Mouse (Mus musculus) right cerebral cortex, postnatal 36 days (tissue): ENCODE data around the gene Gm44805.

ENCODE experiments used
- DNase-seq, 2 experiments: peaks; one replicate each; pipeline ENCODE4 v3.0.0; 2022; ENCODE audit warnings: low spot score in 2 of 2, mixed read lengths in 1 of 2

Gene Gm44805

GRCm38 (mm10) chr7:19681202-19681694 lies at the start of gene Gm44805, which contains the start of gene Apoc4:
Gene Gm44805 (minus strand): TSS chr7:19681423.
Gene Apoc4 (minus strand): TSS chr7:19681479.
- DNase-seq = no peak

DNA sequence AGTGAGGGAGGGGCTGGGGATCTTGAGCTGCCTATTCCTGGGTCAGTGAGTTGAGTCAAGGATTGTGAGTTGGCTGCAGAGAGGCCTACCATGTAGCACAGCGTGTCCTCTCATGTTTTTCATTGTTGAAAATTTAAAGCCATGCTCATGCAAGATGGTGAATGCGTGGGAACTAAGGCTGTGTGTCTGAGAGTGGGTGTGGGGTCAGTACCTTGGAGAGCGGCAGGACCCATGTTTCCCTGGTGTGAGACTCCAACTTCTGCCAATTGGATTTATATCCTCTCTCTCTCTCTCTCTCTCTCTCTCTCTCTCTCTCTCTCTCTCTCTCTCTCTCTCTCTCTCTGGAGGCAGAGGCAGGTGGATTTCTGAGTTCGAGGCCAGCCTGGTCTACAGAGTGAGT lies 45.3 kb upstream of the Gm44805 start:
- DNase-seq = no peak

- DNase-seq = no peak
Observed at GRCm38 (mm10) chr7:19724167-19724566, 42.9 kb upstream of the Gm44805 start.

GRCm38 (mm10) chr7:19722754-19723195 lies 41.6 kb upstream of the Gm44805 start:
- DNase-seq = no peak

GRCm38 (mm10) chr7:19719200-19719599 lies 38.0 kb upstream of the Gm44805 start:
- no peak for DNase-seq

GRCm38 (mm10) chr7:19718297-19718952 lies 37.2 kb upstream of the Gm44805 start:
- no peak for DNase-seq

GRCm38 (mm10) chr7:19717346-19717745 lies 36.1 kb upstream of the Gm44805 start:
- DNase-seq = no peak

- no peak for DNase-seq
Observed at GRCm38 (mm10) chr7:19716822-19717221, 35.6 kb upstream of the Gm44805 start.

DNA sequence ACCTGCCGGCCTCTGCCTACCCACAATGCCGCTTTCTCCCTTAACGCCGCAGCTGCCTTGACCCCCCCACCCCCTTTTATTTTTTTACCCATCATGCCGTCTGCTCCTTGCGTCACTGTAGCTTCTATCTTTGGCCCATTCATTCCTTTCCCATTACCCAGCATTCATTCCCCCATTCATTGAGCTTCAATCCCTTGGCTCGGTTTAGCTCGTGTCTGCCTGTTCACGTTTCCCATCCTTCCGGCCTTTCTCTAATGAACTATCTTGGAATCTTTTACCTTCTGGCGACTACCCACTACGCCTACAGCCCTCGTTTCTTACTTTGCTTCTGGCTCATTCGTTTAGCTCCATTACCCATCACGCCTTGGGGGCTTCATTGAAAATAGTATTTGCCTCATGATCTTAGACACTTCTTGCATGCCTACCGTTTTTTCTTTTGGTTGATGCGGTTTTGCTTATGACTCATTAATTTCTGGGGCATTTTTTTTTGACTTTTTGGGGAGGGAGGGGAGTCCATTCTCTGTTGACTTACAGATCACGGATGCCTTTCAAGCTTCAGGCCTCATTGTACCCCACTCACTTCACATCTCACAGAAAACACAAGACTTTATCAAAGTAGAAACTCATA lies 34.9 kb upstream of the Gm44805 start:
- DNase-seq = no peak

DNA sequence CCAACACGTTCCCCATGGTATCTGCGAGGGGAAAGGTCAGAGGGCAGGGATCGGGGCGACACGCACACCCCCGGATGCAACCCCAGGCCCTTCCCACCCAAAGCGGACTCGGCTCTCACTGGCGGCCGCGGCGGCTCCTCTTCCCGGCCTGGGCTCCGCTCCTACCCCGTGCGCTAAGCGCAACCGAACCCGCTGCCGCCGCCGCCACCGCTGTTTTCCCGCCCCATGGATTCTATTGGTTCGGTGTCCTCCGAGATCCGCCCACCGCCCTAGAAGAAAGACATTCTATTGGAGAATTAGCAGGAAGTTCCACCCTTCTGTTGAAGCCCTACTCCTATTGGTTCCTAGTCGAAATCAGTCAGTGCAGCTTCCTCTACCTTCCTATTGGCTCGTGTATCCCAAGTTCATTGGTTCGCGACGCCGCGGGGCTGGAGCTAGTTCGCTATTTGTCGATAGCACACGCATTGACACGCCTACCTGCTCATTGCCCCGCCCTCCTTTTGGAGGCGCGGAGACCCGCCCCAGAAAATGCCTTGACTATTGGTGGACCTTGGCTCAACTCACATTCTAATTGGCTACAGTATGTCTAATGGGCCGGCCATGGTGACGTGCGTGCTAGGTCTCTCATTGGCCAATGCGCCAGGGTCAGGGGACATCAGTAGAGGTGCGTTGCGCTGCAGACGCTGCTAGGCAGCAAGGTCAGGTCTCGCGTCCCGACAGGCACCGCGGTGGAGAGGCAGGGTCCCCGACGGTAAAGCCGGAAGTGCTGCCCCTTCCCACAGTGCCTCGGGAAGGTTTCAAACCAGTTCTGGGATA lies 34.2 kb upstream of the Gm44805 start, which contains the start of gene Tomm40:
TSS of gene Tomm40 (minus strand) at position 200 of the 816 bp plus-strand sequence.
- peak; percentile 100 for DNase-seq

GRCm38 (mm10) chr7:19714836-19715235 lies 33.6 kb upstream of the Gm44805 start:
- no peak for DNase-seq

- DNase-seq = no peak
Observed at GRCm38 (mm10) chr7:19713598-19713997, 32.4 kb upstream of the Gm44805 start.

- no peak for DNase-seq
Observed at GRCm38 (mm10) chr7:19713196-19713595, 32.0 kb upstream of the Gm44805 start.

DNA sequence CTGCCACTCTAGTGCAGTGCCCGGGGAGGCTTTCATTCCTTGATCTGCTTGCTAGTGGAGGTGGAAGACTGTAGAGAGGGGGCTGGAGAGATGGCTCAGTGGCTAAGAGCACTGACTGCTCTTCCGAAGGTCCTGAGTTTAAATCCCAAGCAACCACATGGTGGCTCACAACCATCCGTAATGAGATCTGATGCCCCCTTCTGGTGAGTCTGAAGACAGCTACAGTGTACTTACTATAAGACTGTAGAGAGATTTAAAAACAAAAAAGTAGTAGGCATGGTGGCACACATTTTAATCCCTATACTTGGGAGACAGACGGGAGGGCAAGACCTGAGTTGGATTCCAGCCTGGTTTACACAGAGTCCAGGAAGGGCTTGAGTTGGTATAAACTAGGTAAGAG lies 31.2 kb upstream of the Gm44805 start:
- DNase-seq = no peak

DNA sequence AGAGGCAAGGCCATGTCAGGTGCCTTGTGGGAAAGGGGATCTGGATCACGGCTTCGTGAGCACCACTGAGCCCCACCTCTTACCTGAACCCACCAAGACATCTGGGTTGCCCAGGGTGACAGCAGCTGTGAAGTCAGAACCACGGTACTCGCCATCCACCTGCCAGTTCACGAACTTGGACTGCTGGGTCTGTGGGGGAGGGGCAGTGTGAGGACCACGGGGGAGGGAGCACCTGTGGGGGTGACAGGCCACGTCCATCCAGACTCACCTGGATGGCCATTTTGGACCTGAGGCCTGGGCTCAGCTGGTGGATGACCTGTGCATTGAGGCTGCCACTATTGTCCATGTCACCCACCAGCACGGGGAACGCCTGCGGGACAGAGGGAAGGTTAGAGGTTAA lies 29.4 kb upstream of the Gm44805 start:
- no peak for DNase-seq

DNA sequence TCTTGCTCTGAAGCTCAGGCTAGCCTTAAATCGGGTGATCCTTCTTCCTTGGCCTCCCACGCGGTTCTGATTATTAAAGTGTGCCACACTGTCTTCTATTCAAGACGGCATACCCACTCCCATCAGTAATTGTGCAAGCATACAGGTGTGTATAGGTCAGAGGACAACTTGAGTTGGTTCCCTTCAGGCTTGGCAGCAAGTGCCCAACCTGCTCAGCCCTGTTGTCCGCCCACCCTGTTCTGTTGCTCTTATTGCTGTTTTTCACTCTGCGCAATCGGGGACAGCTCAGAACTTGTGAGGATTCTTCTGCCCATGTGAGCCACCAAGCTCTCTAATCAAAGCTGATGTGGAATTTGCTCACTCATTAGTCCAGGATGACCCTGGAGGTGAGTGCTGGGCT lies 24.0 kb upstream of the Gm44805 start:
- no peak for DNase-seq

GRCm38 (mm10) chr7:19704475-19704874 lies 23.3 kb upstream of the Gm44805 start:
- no peak for DNase-seq

GRCm38 (mm10) chr7:19702859-19703555 lies 21.8 kb upstream of the Gm44805 start:
- no peak for DNase-seq

DNA sequence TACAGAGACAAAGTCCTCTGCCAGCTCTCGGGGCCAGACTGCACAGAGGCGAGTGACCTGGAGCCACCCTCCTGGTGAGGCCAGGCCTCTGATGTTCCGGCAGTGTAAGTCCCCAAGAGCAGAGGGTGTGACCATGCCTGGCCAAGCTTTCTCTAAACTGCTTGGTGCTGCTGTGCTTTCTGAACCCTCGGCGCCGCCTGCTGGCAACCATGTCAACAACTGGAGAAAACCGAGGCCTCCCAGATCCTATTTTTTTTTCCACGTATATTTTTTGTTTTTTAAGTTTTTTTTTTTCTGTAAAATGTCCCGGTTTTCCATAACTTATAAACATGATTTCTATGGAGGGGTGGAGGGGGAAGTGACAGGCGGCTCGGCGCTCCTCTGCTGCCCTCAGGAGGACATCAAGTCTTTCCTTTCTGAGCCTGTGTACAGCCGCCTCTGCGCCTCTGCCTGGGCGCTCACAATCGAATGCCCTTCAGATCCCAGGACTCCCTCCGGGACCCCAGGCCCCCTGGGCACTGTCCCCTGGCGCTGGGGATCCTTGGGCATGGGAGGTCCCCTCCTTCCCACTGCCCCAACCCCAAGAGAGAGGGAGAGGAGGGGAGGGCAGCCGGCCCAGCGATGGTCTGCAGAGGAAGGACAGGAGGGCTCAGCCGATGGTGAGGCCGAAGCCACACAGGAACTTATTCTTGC lies 20.0 kb upstream of the Gm44805 start:
- DNase-seq = peak; percentile 48 to 67

DNA sequence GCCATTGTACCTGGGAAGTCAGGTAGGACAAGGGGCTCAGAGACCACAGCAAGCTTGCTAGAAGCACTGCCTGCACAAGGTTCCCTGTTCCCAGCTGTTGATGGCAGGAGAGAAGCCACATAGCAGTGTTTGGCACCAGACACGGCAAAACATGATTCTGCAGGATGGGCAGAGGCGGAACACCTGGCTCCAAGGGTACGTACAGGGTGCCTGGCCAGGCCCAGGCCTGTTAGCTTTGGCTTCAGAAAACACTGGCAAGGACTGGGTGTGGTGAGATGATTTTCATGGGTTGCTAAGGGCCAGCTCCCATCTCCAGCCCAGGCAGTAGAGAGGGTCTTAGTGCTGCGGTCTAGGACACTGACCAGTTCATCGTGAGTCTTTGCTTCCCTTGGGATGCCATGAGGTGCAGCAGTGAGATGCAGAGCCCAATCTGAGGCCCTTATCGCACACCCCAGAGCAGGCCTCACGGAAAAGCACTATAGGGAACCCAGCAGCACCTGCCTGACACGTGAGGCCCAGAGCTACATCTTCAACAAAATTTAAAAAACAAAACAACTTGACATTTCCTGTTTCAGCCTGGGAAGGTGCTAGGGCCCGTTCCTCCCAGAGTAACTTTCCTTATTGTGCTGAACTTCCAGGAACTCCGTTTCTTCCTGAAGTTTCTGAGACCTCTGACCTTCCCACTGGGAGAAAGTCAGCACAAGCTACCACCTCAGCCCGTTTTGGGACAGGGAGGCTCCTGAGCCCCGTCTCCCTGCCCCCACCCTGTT lies 19.3 kb upstream of the Gm44805 start:
- DNase-seq = no peak
